Mouse (Mus musculus): ENCODE results near the gene Gm44805.

- TF ChIP-seq POLR2A (IDR thresholded peaks at IDR 0.05; ENCODE audit: low read depth, low read length) = no peak
- TF ChIP-seq CTCF (IDR thresholded peaks at IDR 0.05; ENCODE audit: borderline replicate concordance, insufficient read depth, low read length) = no peak
These were observed 46.0 kb downstream of the Gm44805 start for GRCm38 (mm10) chr7:19635074-19635827.

Measured in embryonic fibroblast, embryonic 13.5 days (primary cell).